17 mouse cellular contexts compared by ENCODE assay signal in the genomic region with DNA sequence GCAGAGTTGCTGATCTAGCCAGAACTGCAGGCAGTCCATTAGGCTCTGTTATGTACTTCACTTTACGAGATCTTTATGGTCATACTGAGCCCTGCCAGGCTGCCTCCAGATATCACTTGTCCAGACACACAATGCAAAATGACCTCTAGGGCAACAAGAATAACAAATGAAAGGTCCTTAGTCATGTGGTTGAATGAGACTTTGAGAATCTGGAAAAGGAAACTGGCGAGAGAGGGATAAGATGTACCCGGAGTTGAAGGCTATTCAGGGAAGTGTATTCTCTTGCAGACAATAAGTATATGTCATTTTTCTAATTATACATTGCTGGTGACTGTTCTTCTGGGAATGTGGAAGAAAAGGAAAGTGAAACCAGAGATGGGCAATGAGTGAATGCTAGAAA.
A peak's percentile ranks its signal among the peaks of the same experiment; 100 is the strongest.
DNase-seq lines count a peak whose midpoint lies in the region; ATAC-seq and TF ChIP-seq lines count a peak whose summit lies in the region.
"Had no signal": no experiment of that assay in that cellular context is flagged by ENCODE, and none has a peak within 500 bp of the region (broad histone marks: within the 10 kb centered on the region; RNA-seq: fewer than 3 reads in every experiment).

No protein-coding gene starts in this region.

- intact Hi-C loops in heart, adult 2 months (cut with DNase I), result no loop called here

- DNase-seq in heart, adult 2 months, result no peak
- DNase-seq in heart, postnatal 4 days, result no peak
- DNase-seq in kidney, adult 9 months, result peak; percentile 22
- DNase-seq in kidney, postnatal 10 days, result no peak
- peak; percentile 11 for DNase-seq in lung, postnatal 10 days
- no peak for DNase-seq in lung, adult 18-20 months
- DNase-seq: adrenal gland, adult 2 months; cerebellum, adult 9-10 months; gastrocnemius, postnatal 25 days; kidney, postnatal 25 days had no signal

- no peak overlapping the region for H3K9ac ChIP-seq in heart, adult 2 months (ENCODE audit: low read depth, low read length)
- no peak overlapping the region for H3K9ac ChIP-seq in midbrain, embryonic 16.5 days (ENCODE audit: low read depth, low read length)
- H3K9ac ChIP-seq: hindbrain, embryonic 15.5 days; liver, embryonic 15.5 days; midbrain, embryonic 15.5 days; neural tube, embryonic 12.5 days had no signal

- peak overlapping the region; percentile 57 for H3K27ac ChIP-seq in heart, adult 2 months
- no peak overlapping the region for H3K27ac ChIP-seq in midbrain, embryonic 16.5 days (ENCODE audit: low read length)
- H3K27ac ChIP-seq: hindbrain, embryonic 15.5 days; liver, embryonic 15.5 days; midbrain, embryonic 15.5 days; neural tube, embryonic 12.5 days had no signal

- no peak for TF ChIP-seq EP300 in heart, adult 2 months (IDR thresholded peaks at IDR 0.05; ENCODE audit: insufficient read depth, low read depth, low read length)

- H3K9me3 ChIP-seq in midbrain, embryonic 16.5 days (replicated peaks; ENCODE audit: control insufficient read depth, low read length, poor library complexity, severe bottlenecking), result no peaks in the 10 kb centered on the region
- H3K9me3 ChIP-seq: embryonic facial prominence, embryonic 10.5 days; hindbrain, embryonic 15.5 days; liver, embryonic 15.5 days; midbrain, embryonic 15.5 days; neural tube, embryonic 12.5 days had no signal

- H3K79me2 ChIP-seq in heart, adult 2 months (replicated peaks; ENCODE audit: control insufficient read depth, insufficient read depth, low read length), result no peaks in the 10 kb centered on the region

- no peak overlapping the region for H3K4me2 ChIP-seq in midbrain, embryonic 16.5 days (ENCODE audit: low read length)
- H3K4me2 ChIP-seq: hindbrain, embryonic 15.5 days; liver, embryonic 15.5 days; midbrain, embryonic 15.5 days; neural tube, embryonic 12.5 days had no signal

- 21% methylated on average over 3 of the region's 3 CpGs for WGBS in heart, adult 2 months
- 44% methylated on average over 3 of the region's 3 CpGs for WGBS in midbrain, embryonic 16.5 days

- H3K36me3 ChIP-seq in heart, adult 2 months (ENCODE audit: control insufficient read depth, insufficient read depth, low read length), result peaks cover 20% of the 10 kb centered on the region
- H3K36me3 ChIP-seq in midbrain, embryonic 16.5 days (ENCODE audit: control insufficient read depth, insufficient read depth, low read length), result no peaks in the 10 kb centered on the region
- H3K36me3 ChIP-seq: embryonic facial prominence, embryonic 10.5 days; hindbrain, embryonic 15.5 days; liver, embryonic 15.5 days; midbrain, embryonic 15.5 days; neural tube, embryonic 12.5 days had no signal

- no peaks in the 10 kb centered on the region for H3K27me3 ChIP-seq in heart, adult 2 months (ENCODE audit: control insufficient read depth, insufficient read depth, low read length)
- no peaks in the 10 kb centered on the region for H3K27me3 ChIP-seq in midbrain, embryonic 16.5 days (ENCODE audit: control insufficient read depth, insufficient read depth, low read depth, low read length)
- H3K27me3 ChIP-seq: hindbrain, embryonic 15.5 days; liver, embryonic 15.5 days; midbrain, embryonic 15.5 days; neural tube, embryonic 12.5 days had no signal

- no peak for TF ChIP-seq CTCF in heart, adult 2 months (IDR thresholded peaks at IDR 0.05)

- peaks cover 17% of the 10 kb centered on the region for H3K4me1 ChIP-seq in heart, adult 2 months (ENCODE audit: control insufficient read depth, insufficient read depth, low read length)
- H3K4me1 ChIP-seq in midbrain, embryonic 16.5 days (ENCODE audit: control insufficient read depth, insufficient read depth, low read length), result no peaks in the 10 kb centered on the region
- H3K4me1 ChIP-seq: hindbrain, embryonic 15.5 days; liver, embryonic 15.5 days; midbrain, embryonic 15.5 days had no signal

- ATAC-seq in CD4-positive, CD25-positive, alpha-beta regulatory T cell, adult 4 months, result no peak
- no peak for ATAC-seq in midbrain, embryonic 16.5 days
- ATAC-seq: midbrain, embryonic 15.5 days had no signal

- no peak overlapping the region for H3K4me3 ChIP-seq in heart, adult 2 months
- H3K4me3 ChIP-seq in midbrain, embryonic 16.5 days (ENCODE audit: low read depth, low read length), result no peak overlapping the region
- H3K4me3 ChIP-seq: embryonic facial prominence, embryonic 10.5 days; hindbrain, embryonic 15.5 days; liver, embryonic 15.5 days; midbrain, embryonic 15.5 days; neural tube, embryonic 12.5 days had no signal

- TF ChIP-seq POLR2A in heart, adult 2 months (IDR thresholded peaks at IDR 0.05; ENCODE audit: insufficient read depth, low read depth, low read length), result no peak

Comparison
In these comparisons a context has a peak if more than half of its experiments do, and no peak if none do; other contexts are left out.
1. DNase-seq: peak in kidney, adult 9 months (single experiment) and lung, postnatal 10 days (single experiment); none in heart, adult 2 months (0 of 2), heart, postnatal 4 days (single experiment), kidney, postnatal 10 days (single experiment) and lung, adult 18-20 months (0 of 2).